Mouse (Mus musculus) kidney, adult 10 weeks (tissue): ENCODE results near the gene Rnf130. TPM values are rescaled to one million over a fixed set of nuclear protein-coding genes. Genes with fewer than 3 reads are reported as not detected.

ENCODE experiments used
- polyA plus RNA-seq: library from polyadenylated mRNA; stranded (reverse); fragments of 350-450 nt; fragmentation: Illumina TruSeq; extraction: RNeasy Lipid Tissue Mini Kit (QIAGEN cat#74804); gene quantifications from one replicate; pipeline ENCODE4 v1.2.3, GENCODE M21; 2014; ENCODE audit warnings: low read depth, low replicate concordance

The Rnf130 gene
- polyA plus RNA-seq, result 207 TPM

DNA sequence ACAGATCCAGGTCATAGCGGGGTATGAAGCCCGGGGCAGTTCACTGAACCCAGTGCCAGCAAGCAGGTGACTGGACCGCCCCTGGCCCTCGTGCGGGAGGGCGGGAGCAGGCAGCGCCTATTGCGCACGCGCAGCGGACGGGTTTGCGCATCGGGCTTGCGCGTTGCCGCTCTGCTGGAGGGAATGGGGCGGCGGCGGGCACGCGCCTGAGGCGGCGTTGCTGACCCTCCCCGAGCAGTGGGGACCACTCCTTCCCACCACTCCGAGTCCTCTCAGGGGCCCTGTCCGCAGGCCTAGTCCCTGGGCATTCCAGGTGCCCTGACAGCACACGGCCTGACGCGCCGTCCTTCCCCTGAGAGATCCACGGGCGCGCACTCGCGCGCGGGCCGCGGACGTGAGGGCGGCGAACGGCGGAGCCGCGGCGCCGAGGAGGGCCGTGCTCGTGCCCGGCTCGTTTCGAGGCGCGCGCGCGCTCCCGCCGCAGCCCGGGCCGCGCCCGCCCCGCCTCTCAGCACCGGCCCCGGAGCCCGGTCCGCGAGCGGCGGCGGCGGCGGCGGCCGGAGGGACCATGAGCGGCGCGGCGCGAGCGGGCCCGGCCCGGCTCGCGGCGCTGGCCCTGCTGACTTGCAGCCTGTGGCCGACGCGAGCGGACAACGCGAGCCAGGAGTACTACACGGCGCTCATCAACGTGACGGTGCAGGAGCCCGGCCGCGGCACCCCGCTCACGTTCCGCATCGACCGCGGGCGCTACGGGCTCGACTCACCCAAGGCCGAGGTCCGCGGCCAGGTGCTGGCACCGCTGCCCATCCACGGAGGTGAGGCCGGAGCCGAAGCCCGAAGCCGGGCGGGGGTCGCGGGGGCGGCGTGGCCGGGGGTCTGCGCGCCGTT lies at the start of gene Rnf130:
Gene Rnf130 (plus strand): TSS at position 514 of the 888 bp plus-strand sequence.

DNA sequence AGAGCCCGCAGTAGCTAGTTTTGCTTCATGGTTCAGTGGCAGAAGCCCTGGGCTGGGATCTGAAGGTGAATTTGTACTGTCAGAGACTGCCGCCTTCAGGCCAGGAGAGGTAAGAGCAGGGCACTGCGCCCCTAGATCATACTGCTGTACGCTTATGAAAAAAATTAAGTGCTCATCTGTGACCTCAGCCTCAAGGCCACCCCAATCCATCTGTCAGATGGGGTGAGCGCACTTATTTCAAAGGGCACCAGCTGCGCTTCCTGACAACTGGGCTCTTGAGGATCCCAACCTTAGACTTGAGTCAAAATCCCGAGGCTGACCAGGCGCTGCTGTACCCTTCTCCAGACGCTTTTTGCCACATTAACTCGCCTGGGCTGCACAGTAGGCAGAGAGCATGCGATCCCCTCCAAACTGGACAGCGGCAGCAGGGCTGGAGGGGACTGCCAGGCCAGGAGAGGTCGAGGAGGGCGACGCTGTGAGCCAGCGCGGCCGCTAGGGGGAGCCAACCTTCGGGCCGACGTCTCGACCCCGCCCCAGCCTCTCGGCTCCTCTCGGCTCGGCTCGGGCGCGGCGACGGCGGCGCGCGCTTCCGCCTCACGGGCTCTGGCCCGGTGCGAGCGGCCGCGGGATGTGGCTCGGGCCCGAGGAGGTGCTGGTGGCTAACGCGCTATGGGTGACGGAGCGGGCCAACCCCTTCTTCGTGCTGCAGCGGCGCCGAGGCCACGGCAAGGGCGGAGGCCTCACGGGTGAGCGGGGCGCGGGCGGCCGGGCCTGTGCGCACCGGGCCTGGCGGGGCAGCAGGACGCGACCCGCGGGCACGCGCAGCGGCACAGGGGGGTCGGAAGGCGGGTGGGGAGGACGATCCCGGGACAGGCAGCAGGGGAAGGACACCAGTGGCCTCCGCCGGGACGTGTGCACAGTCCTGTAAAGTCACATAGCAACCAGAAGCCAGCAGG lies 105.9 kb downstream of the Rnf130 start, which contains the start of gene Tbc1d9b:
Gene Tbc1d9b (plus strand): TSS at position 586 of the 956 bp plus-strand sequence.

Other genes starting within 250 kb of the Rnf130 start
- gene Gfpt2, start 231.2 kb upstream of the Rnf130 start, polyA plus RNA-seq, result 1.9 TPM
- 105 TPM for gene Mapk9, start 178.6 kb upstream of the Rnf130 start, polyA plus RNA-seq
- not detected for gene Rasgef1c, start 123.5 kb upstream of the Rnf130 start, polyA plus RNA-seq
- gene Tbc1d9b, start 106.0 kb downstream of the Rnf130 start, polyA plus RNA-seq, result 5.8 TPM
- 0.49 TPM for gene Mrnip, start 149.1 kb downstream of the Rnf130 start, polyA plus RNA-seq
- 323 TPM for gene Sqstm1, start 185.5 kb downstream of the Rnf130 start, polyA plus RNA-seq
- gene Mgat4b, start 185.5 kb downstream of the Rnf130 start, polyA plus RNA-seq, result 3.7 TPM
- gene Ltc4s, start 213.3 kb downstream of the Rnf130 start, polyA plus RNA-seq, result not detected